Mouse (Mus musculus) T-helper 17 cell (primary cell): ENCODE results near the gene Arvcf.

ENCODE experiments used
- in situ Hi-C, 2 experiments: fragments of 300-600 bp; cut with MboI, MseI; formaldehyde crosslinking; loops; 1 replicate in 1 of 2; 2 replicates in 1 of 2; pipeline ENCODE4 v1.15.1; 2025; ENCODE audit warnings: high pct_unique_total_duplicates in 2 of 2

Arvcf gene

GRCm38 (mm10) chr16:18424364-18425045 lies 76.5 kb downstream of the Arvcf start:
- in situ Hi-C loops: loop anchor here (5.0 to 25.0 kb wide), 2 partner anchors 87 to 1563 kb away; partner anchors contain the start of gene Klhl6 (in 1 of the 2)

DNA sequence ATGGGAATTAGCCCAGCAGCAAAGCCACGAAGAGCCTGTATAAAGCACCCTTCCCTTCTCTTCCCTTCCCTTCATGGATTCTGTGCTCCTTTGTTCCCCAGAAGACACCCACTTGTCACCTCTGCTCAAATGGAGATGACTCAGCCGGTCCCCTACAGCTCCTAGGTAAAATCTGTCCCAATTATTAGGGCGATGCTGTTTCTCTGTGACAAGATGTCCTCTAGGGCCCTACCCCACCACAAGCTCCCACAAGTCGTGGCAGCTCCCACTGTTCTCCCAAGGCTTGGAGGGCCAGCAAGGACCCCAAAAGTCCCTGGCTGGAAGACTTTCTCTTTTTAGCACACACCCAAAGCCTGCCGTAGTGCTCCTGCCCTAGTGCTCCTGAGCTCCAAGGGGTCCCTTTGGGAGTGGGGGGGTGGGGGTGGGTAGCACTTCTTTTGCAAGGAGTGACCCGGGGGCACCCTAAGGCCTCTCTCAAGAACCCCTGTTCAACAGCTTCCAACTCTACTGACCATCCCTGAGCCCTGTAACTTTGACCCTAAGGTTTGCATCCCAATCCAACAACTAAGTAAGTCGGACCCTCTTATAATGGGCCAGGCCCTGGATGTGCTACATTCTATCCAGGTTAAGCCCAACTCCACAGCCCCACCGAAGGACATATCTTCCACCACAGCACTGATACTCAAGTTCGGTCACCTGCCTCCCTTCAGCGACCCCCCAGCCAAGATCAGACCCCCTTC lies 77.7 kb downstream of the Arvcf start:
- in situ Hi-C loops: loop anchor here in 1 of 2 experiments (5.0 kb wide), 1 partner anchor 88 kb away; no protein-coding TSS in a partner anchor

- in situ Hi-C loops: loop anchor here in 1 of 2 experiments (5.0 kb wide), 1 partner anchor 89 kb away; no protein-coding TSS in a partner anchor
Observed at GRCm38 (mm10) chr16:18426215-18426791, 78.3 kb downstream of the Arvcf start, which contains the start of gene Txnrd2. Gene Txnrd2, plus strand, starts transcription at chr16:18426384.

DNA sequence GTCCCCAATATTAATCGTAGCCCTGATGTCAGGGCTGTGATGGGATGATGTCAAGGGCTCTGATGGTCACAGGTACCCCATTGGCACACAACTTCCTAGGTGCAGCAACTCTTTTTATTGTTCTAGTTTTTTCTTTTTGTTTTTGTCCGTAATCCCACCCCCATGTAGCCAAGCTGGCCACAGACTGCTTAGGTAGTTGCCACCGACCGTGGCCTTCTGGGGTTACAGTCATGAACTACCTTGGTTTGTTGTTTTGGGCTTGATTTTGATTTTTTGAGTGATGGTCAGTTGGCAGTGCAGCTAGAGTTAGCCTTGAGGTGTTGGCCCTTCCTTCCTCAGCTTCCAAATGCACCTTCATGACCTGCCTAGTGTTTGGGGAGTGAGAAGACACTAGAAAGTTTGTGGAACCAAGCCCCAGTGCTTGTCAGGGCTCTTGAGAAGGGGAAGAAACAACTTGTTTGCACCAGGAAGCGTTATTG lies 78.9 kb downstream of the Arvcf start, which contains the start of gene Comt:
Gene Comt, minus strand, starts transcription at position 51 of the 479 bp plus-strand sequence.
- in situ Hi-C loops: loop anchor here in 1 of 2 experiments (5.0 kb wide), 1 partner anchor 90 kb away; no protein-coding TSS in a partner anchor

DNA sequence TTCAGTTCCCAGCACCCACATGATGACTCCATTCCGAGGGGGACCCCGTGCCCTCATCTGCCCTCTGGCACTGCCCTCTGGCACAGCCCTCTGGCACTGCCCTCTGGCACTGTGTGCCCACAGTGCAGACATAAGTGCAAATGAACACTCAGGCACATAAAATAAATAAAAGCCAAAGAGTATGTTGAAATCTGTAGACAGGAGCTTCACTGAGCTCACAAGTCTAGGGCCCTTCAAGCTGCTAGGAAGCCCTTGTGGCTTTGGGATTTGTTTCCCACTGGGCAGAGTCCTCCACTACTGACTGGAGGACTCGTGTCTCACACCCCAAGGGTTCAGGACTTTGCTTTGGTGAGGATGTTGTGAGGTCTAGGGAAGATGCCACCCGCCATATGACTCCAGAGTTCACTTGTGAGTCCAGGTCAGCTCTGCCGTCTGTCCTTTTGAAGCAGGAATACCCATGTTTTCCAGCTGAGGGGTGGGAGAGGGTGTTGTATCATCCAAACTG lies 80.1 kb downstream of the Arvcf start:
- in situ Hi-C loops: loop anchor here in 1 of 2 experiments (5.0 kb wide), 1 partner anchor 91 kb away; no protein-coding TSS in a partner anchor

GRCm38 (mm10) chr16:18428516-18429042 lies 80.6 kb downstream of the Arvcf start:
- in situ Hi-C loops: loop anchor here in 1 of 2 experiments (5.0 kb wide), 1 partner anchor 91 kb away; no protein-coding TSS in a partner anchor

DNA sequence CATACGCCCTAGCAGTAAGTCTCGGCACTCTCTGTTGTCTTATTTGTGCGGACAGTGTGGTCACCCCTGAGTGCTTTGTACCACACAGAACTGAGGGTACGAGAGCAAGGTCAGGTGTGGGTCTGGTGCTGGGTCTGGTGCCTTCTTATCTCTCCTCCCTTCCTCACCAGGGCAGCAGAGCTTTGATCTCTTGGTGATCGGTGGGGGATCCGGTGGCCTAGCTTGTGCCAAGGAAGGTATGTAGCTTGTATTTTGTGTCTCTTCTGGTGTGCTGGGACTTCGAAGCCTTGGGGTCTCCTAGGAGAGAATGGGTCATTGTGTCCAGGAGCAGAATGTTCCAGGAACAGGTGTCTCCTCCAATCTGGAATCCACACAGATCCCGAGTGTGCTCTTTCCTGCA lies 81.7 kb downstream of the Arvcf start:
- in situ Hi-C loops: loop anchor here in 1 of 2 experiments (5.0 kb wide), 1 partner anchor 92 kb away; no protein-coding TSS in a partner anchor

GRCm38 (mm10) chr16:18430641-18431212 lies 82.7 kb downstream of the Arvcf start:
- in situ Hi-C loops: no loop called here

DNA sequence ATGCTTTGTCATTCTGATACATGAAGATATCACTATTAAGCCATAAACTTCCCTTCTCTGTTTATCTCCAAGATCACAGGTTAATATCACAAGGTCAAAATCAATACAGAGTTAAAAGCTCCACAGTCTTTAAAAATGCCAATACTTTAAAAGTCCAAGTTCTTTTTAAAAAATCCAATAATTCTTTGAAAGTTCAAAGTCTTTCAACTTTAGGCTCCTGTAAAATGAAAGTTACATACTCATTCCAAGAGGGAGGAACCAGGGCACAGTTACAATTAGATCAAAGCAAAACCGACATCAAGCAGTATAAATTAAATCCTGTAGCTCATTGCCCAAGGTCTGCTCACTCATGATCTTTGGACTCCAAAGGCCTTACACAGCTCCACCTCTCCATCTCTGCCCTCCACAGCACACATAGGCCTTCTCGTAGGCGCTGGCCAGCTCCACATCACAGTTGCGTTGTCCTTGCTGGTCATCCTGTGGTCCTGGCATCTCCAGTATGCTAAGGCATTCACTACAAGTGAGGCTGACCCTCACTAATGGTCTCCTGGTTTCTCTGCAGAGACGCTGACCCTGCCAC lies 85.4 kb downstream of the Arvcf start:
- in situ Hi-C loops: no loop called here

DNA sequence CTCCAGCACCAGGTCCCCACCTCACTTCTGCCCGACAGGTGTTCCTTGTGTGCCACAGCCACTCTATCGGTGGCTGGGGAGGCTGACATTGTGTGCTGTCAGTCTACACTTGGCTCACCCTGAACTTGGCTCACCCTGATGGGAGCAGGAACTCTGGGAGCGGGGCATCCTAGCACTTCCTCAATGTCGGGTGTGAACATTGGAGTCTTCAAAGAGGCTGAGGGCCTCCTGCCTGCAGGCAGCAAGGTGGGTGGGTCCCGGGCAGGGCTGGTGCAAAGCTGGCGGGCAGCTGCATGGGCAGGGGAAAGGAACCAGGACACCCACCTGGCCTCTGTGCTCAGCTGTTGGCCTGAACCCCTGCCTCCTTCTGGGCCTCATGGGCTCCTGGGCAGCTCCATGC lies 88.1 kb downstream of the Arvcf start:
- in situ Hi-C loops: no loop called here

GRCm38 (mm10) chr16:18443385-18443841 lies 95.4 kb downstream of the Arvcf start:
- in situ Hi-C loops: loop anchor here in 1 of 2 experiments (5.0 kb wide), 1 partner anchor 179 kb away; the partner anchor contains the start of gene Gp1bb

DNA sequence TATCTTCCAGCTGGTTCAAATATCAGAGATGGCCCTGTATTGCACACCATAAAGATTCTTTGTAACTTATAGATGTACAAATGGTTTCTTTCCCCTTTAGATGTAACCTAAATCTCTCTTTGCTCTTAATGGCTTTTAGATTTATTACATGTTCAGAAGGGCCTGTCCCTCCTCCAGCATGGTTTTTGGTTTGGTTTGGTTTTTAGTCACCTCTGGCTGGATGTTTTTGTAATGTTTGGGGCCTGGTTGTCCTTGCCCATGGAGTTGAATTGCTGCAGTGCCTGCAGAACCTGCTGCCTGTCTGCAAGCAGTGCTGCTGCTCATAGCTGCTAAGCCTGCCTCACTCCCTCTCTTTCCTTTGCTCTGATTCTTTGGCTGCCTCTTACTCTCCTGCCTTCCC lies 99.3 kb downstream of the Arvcf start:
- in situ Hi-C loops: no loop called here

DNA sequence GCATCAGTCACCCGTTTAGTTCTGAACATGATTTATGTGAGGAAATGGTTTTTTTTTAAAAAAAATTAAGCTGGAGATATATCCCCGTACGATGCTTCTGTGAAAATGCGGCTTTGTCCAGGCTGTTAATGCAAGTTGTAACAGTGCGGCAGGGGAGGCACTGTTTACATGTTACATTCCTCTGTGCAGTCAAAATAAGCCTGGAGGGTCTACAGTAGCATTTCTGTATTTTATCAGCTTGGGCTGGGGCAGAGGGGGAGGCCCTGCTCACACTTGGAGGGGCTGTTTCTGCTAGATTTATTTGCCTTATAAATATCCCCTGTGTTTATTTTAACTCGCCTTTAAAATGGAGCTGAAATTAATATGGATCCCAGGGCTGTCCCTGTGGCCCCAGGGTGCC lies 100.1 kb downstream of the Arvcf start:
- in situ Hi-C loops: no loop called here

DNA sequence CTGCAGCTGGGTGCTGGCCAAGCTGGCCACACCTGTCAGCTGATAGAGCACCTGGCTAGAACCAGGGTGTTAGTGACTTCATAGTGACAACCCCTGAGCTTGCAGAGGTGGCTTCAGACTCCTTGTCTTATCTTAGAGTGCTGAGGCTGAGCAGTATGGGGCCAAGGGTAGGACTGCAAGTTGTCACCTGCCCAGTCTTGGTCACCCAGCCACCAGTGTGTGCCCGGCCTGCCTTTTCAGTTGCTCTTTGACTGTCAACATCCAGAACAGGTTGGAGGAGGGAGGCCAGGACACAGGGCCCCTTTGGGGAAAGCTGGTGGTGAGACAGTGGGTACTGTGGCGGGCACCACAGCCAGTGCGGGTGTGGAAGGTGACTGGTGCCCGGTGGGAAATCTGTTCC lies 101.0 kb downstream of the Arvcf start:
- in situ Hi-C loops: no loop called here

GRCm38 (mm10) chr16:18451486-18452181 lies 103.7 kb downstream of the Arvcf start:
- in situ Hi-C loops: loop anchor here in 1 of 2 experiments (5.0 kb wide), 1 partner anchor 171 kb away; the partner anchor contains the start of gene Gp1bb

GRCm38 (mm10) chr16:18452361-18452862 lies 104.4 kb downstream of the Arvcf start:
- in situ Hi-C loops: loop anchor here in 1 of 2 experiments (5.0 kb wide), 1 partner anchor 170 kb away; the partner anchor contains the start of gene Gp1bb

DNA sequence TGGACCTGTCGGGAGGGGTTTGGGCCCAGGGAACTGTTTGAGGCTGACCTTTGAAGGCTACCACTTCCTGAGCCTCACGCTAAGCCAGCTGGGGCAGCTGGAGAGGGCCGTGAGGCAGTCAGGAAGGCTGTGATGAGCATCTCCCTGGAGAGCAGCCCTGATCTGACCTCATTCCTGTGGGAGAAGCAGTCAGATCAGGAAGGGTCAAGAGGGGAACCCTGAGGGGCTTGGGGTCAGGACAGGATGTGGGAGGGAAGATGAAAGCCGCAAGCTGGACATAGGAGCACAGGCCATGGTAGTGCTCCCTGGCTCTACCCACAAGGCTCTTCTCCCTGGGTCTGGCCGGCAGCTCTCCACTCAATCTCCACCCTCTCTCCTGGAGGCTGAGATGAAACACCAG lies 105.9 kb downstream of the Arvcf start:
- in situ Hi-C loops: loop anchor here in 1 of 2 experiments (5.0 kb wide), 1 partner anchor 168 kb away; the partner anchor contains the start of gene Gp1bb

DNA sequence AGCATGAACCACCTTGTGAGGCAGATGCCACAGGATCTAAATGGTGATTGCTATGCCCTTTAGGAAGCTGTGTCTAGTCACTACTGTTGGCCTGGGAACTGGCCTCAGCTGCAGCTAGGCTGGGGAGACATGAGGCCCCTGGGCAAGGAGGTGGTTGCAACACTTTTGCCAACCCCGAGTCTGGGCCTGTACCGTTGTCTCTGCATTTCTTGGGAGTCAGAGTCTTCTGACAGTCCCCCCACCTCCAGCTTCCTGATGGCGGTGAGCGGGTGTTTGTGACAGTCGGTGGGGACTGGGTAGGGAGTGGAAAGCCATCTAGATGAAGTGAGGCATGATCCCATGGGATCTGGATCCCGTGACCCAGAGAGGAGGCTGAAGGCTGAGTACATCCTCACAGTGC lies 107.4 kb downstream of the Arvcf start:
- in situ Hi-C loops: no loop called here
